Mouse (Mus musculus) neural tube, embryonic 11.5 days (tissue): Measurements from ENCODE around the gene Chl1. TPM values are rescaled to one million over a fixed set of nuclear protein-coding genes. Genes with fewer than 3 reads are reported as not detected.

ENCODE experiments used
- ATAC-seq: fragments of 200-750 bp; cut with Nextera tagmentation; 2 replicates; pipeline ENCODE4 v1.8.0; 2017; ENCODE audit warnings: moderate number of reproducible peaks, mild to moderate bottlenecking, moderate TSS enrichment, moderate library complexity; ENCODE audit not compliant: insufficient read depth, low FRiP score, low TSS enrichment
- DNase-seq: peaks from one replicate; pipeline ENCODE4 v3.0.0-alpha.2; 2015; ENCODE audit warnings: low spot score
- H3K27ac ChIP-seq: fragments of 300-500 bp; sonication (generic); 2 replicates; pipeline ENCODE4 v1.5.1; 2014; ENCODE audit warnings: low read depth, mild to moderate bottlenecking, low read length
- H3K27me3 ChIP-seq: fragments of 300-500 bp; sonication (generic); 2 replicates; pipeline ENCODE4 v1.6.1; 2014; ENCODE audit warnings: mild to moderate bottlenecking, low read length, mixed read lengths; ENCODE audit not compliant: control insufficient read depth, insufficient read depth
- H3K36me3 ChIP-seq: fragments of 300-500 bp; sonication (generic); 2 replicates; pipeline ENCODE4 v1.6.1; 2014; ENCODE audit warnings: mild to moderate bottlenecking, low read length, moderate library complexity, mixed read lengths; ENCODE audit not compliant: control insufficient read depth, insufficient read depth
- H3K4me1 ChIP-seq: fragments of 300-500 bp; sonication (generic); 2 replicates; pipeline ENCODE4 v1.6.1; 2014; ENCODE audit warnings: low read length, mixed read lengths; ENCODE audit not compliant: control insufficient read depth, insufficient read depth
- H3K4me2 ChIP-seq: fragments of 300-500 bp; sonication (generic); 2 replicates; pipeline ENCODE4 v1.6.1; 2014; ENCODE audit warnings: low read depth, mild to moderate bottlenecking, moderate library complexity
- H3K4me3 ChIP-seq: fragments of 300-500 bp; sonication (generic); 2 replicates; pipeline ENCODE4 v1.5.1; 2014; ENCODE audit warnings: low read depth, low read length
- H3K9ac ChIP-seq: fragments of 300-500 bp; sonication (generic); 2 replicates; pipeline ENCODE4 v1.6.1; 2014; ENCODE audit warnings: mild to moderate bottlenecking, low read length
- H3K9me3 ChIP-seq: fragments of 300-500 bp; sonication (generic); 2 replicates; pipeline ENCODE4 v1.6.1; 2016; ENCODE audit warnings: low read length; ENCODE audit not compliant: control insufficient read depth
- WGBS: fragments of 180-500 bp; shearing (Covaris S2); extraction: QIAGEN DNeasy Blood & Tissue Kit; methylation state at CpG from one replicate; pipeline ENCODE4 v1.1.7; 2014; 5-methylcytosine and 5-hydroxymethylcytosine counted together
- polyA plus RNA-seq: library from polyadenylated mRNA; unstranded; fragments of >200 nt; fragmentation: Nextera tagmentation; extraction: Ambion mirVana; gene quantifications from 2 replicates; pipeline ENCODE4 v1.2.1, GENCODE M21; 2014

The Chl1 gene
- polyA plus RNA-seq, 1 experiment from 2014 or later, result 18.5 TPM

DNA sequence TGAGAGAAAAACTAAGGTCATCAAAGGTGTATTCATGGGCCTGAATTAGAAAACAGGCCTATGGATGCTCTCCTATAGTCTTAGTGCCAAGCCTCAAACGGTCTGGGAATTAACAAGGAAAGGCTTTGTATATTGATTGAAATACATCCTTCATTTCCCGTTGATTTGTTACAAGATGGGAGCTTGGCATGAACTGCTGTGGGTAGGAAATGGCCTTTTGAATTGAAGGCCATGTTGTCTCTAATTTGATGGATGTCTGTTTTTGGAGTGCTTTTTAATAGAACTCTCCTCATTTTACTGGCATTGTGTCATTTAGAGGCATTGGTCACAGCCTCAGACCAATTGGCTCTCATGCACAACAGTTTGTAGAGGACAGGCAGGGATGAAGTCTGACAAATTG is 49.0 kb downstream of the Chl1 start:
- no peak for DNase-seq

DNA sequence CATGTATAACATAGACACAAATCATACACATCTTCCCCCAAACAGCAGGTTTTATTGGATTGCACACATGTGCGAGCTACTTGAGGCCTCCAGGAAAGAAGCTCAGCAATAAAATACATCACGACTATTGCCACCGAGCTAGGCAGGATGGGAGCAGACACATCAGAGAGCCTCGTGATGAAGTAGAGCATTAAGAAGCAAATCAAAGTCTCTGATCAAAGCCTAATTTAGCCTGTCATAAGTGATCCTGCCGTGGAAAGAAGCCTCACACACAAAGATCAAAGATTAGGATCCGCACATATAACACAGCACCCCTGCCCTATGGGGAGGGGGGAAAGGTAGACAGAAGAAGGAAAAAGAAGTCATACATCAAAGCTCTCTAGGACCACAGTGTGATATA is 54.4 kb downstream of the Chl1 start:
- no peaks in the 10 kb centered on the region for H3K27me3 ChIP-seq
- no peak overlapping the region for H3K9ac ChIP-seq
- ATAC-seq (no peak), DNase-seq (no peak)
- no peak overlapping the region for H3K27ac ChIP-seq
- no peaks in the 10 kb centered on the region for H3K9me3 ChIP-seq
- no peak overlapping the region for H3K4me3 ChIP-seq
- WGBS, result 51% methylated on average over 6 of the region's 6 CpGs
- no peaks in the 10 kb centered on the region for H3K4me1 ChIP-seq
- no peaks in the 10 kb centered on the region for H3K36me3 ChIP-seq
- no peak overlapping the region for H3K4me2 ChIP-seq

More for the DNA sequence above, 49.0 kb downstream of the Chl1 start:
- Histone ChIP-seq H3K4me3 (no peak overlapping the region), H3K27ac (no peak overlapping the region), H3K4me2 (no peak overlapping the region), H3K9ac (no peak overlapping the region), H3K9me3 (no peaks in the 10 kb centered on the region), H3K4me1 (peaks cover 3% of the 10 kb centered on the region; the same call in 1 of the 2 replicates), H3K27me3 (no peaks in the 10 kb centered on the region), H3K36me3 (no peaks in the 10 kb centered on the region)
- ATAC-seq, result no peak
- 44% methylated on average over 2 of the region's 2 CpGs for WGBS

DNA sequence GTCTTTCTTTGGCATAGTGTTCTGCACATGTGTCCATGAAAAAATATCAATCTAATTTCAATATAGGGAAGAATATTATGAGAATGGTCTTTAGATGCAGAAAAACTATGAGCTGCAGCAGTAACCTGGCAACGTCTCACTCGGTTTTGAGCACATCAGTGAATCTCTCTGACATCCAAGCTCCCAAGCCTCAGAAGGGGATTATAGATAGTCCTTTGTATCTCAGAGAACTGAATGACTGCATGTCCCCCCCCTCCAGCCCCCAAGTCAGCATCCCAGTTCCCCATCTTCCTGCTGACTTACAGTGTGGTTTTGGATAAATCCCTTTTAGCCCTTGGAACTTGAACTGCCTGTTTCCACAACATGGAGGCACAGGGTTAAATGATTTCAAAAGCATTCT is 56.9 kb downstream of the Chl1 start:
- ATAC-seq (no peak), DNase-seq (no peak)
- H3K4me1 ChIP-seq, result no peaks in the 10 kb centered on the region
- no peaks in the 10 kb centered on the region for H3K27me3 ChIP-seq
- no peaks in the 10 kb centered on the region for H3K36me3 ChIP-seq
- no peak overlapping the region for H3K4me2 ChIP-seq
- 57% methylated on average over 2 of the region's 2 CpGs for WGBS
- no peak overlapping the region for H3K27ac ChIP-seq
- no peaks in the 10 kb centered on the region for H3K9me3 ChIP-seq
- no peak overlapping the region for H3K9ac ChIP-seq
- no peak overlapping the region for H3K4me3 ChIP-seq

DNA sequence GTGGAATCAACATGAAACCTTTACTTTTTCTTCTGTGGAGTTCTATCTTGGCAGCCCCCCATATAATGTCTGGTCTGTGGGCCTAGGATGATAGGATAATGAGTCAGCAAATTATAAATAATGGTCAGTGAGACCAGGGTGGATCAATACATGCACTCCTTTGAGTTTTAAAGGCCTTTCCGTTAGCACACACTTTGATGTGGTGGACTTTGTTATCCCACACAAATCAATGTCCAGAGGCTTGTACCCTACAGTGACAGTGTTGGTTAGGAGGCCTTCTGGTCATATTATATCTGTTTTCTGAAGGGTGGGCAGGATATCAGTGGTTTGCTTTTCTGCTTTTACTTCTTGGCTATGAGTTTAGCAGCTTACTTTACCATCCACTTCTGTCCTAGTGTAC is 62.3 kb downstream of the Chl1 start:
- DNase-seq (no peak), ATAC-seq (no peak)
- no peaks in the 10 kb centered on the region for H3K36me3 ChIP-seq
- no peaks in the 10 kb centered on the region for H3K4me1 ChIP-seq
- no peak overlapping the region for H3K4me3 ChIP-seq
- H3K9me3 ChIP-seq, result no peaks in the 10 kb centered on the region
- no peaks in the 10 kb centered on the region for H3K27me3 ChIP-seq
- H3K4me2 ChIP-seq, result no peak overlapping the region
- H3K27ac ChIP-seq, result no peak overlapping the region
- no peak overlapping the region for H3K9ac ChIP-seq
- 70% methylated on average over 1 of the region's 1 CpGs for WGBS

DNA sequence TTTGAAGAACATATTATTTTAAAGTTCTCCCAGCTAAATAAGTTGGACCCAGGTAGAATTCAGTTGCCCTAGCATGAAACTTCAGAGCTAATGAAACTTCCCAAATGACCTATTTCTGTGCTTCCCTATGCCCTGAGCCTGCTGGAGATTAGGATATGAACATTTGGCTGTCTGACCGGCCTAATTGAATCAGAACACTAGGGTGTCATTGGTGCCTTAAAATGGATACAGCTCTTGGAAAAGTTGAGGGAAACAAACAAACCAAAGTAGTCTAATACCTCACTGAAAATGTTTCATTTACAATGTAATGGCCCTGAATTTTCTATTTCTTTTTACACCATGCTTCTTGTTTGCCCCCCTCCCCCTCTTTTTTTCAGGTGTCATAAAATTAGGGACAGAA is 73.8 kb downstream of the Chl1 start:
- DNase-seq, result no peak
- H3K4me3 ChIP-seq, result no peak overlapping the region
- no peak overlapping the region for H3K4me2 ChIP-seq
- H3K27me3 ChIP-seq, result no peaks in the 10 kb centered on the region
- no peak for ATAC-seq
- H3K27ac ChIP-seq, result no peak overlapping the region
- 89% methylated on average over 1 of the region's 1 CpGs for WGBS
- no peaks in the 10 kb centered on the region for H3K9me3 ChIP-seq
- no peaks in the 10 kb centered on the region for H3K36me3 ChIP-seq
- H3K9ac ChIP-seq, result no peak overlapping the region
- H3K4me1 ChIP-seq, result no peaks in the 10 kb centered on the region

GRCm38 (mm10) chr6:103585667-103586066 is 75.3 kb downstream of the Chl1 start:
- WGBS, result 57% methylated on average over 1 of the region's 1 CpGs

DNA sequence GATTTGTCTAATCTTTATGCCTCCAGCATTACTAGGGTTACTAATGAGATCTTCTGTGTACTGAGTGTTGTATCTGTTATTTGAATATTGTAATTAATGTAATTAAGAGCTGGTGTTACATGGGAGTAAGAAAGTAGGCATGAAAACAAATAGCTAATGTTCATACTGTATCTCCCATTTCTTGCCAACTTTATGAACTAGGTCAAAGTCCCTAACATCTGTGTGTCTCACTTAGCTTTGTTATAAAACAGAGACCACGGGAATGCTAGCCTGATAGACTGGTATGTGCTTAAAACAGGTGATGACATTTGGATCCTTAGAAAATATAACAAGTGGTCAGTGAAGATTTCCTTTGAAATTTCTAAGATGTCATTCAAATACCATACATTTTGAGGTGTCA is 75.7 kb downstream of the Chl1 start:
- Histone ChIP-seq H3K4me1 (no peaks in the 10 kb centered on the region), H3K36me3 (no peaks in the 10 kb centered on the region), H3K9ac (no peak overlapping the region), H3K27ac (no peak overlapping the region), H3K27me3 (no peaks in the 10 kb centered on the region), H3K4me3 (no peak overlapping the region), H3K9me3 (no peaks in the 10 kb centered on the region), H3K4me2 (no peak overlapping the region)
- no peak for ATAC-seq
- 92% methylated on average over 1 of the region's 1 CpGs for WGBS
- DNase-seq, result no peak

More at GRCm38 (mm10) chr6:103585667-103586066, 75.3 kb downstream of the Chl1 start:
- Histone ChIP-seq H3K9ac (no peak overlapping the region), H3K27me3 (no peaks in the 10 kb centered on the region), H3K36me3 (no peaks in the 10 kb centered on the region), H3K4me1 (no peaks in the 10 kb centered on the region), H3K4me3 (no peak overlapping the region), H3K4me2 (no peak overlapping the region), H3K9me3 (no peaks in the 10 kb centered on the region), H3K27ac (no peak overlapping the region)
- no peak for DNase-seq
- no peak for ATAC-seq

- Histone ChIP-seq H3K4me1 (peaks cover 3% of the 10 kb centered on the region), H3K36me3 (no peaks in the 10 kb centered on the region), H3K27ac (no peak overlapping the region), H3K9me3 (no peaks in the 10 kb centered on the region), H3K9ac (no peak overlapping the region), H3K27me3 (no peaks in the 10 kb centered on the region), H3K4me2 (no peak overlapping the region), H3K4me3 (no peak overlapping the region)
- ATAC-seq (peak; percentile 49; the same call in 1 of the 2 replicates), DNase-seq (peak; percentile 45)
- WGBS, result 30% methylated on average over 4 of the region's 4 CpGs
These were observed 91.7 kb downstream of the Chl1 start for GRCm38 (mm10) chr6:103602070-103602469.

GRCm38 (mm10) chr6:103610656-103611055 is 100.3 kb downstream of the Chl1 start:
- DNase-seq (no peak), ATAC-seq (no peak)
- H3K27me3 ChIP-seq, result no peaks in the 10 kb centered on the region
- no peak overlapping the region for H3K27ac ChIP-seq
- no peak overlapping the region for H3K4me2 ChIP-seq
- H3K9ac ChIP-seq, result no peak overlapping the region
- H3K36me3 ChIP-seq, result no peaks in the 10 kb centered on the region
- peaks cover 6% of the 10 kb centered on the region; the same call in 1 of the 2 replicates for H3K4me1 ChIP-seq
- whole genome bisulfite sequencing, result 85% methylated on average over 3 of the region's 3 CpGs
- no peaks in the 10 kb centered on the region for H3K9me3 ChIP-seq
- no peak overlapping the region for H3K4me3 ChIP-seq
